Mouse (Mus musculus) small intestine, adult 2 months (tissue): ENCODE results near the gene Vldlr. TPM values are rescaled to one million over a fixed set of nuclear protein-coding genes. Genes with fewer than 3 reads are reported as not detected.

Source experiments
- H3K27ac ChIP-seq: fragments of 200-500 bp; 2 replicates; pipeline ENCODE4 v1.5.1; 2012; ENCODE audit warnings: low read depth, low read length, control low read depth, inconsistent platforms; ENCODE audit not compliant: insufficient read depth
- H3K27me3 ChIP-seq: fragments of 200-500 bp; 2 replicates; pipeline ENCODE4 v1.6.1; 2012; ENCODE audit warnings: mild to moderate bottlenecking, moderate library complexity, low read length, inconsistent platforms; ENCODE audit not compliant: control insufficient read depth, insufficient read depth
- H3K36me3 ChIP-seq: fragments of 200-500 bp; 2 replicates; pipeline ENCODE4 v1.6.1; 2012; ENCODE audit warnings: mild to moderate bottlenecking, low read length, control low read depth, inconsistent platforms; ENCODE audit not compliant: control insufficient read depth, insufficient read depth
- H3K4me1 ChIP-seq: fragments of 200-500 bp; 2 replicates; pipeline ENCODE4 v1.6.1; 2012; ENCODE audit warnings: low read length, inconsistent platforms, mixed read lengths; ENCODE audit not compliant: control insufficient read depth, insufficient read depth, insufficient read length
- H3K4me3 ChIP-seq: fragments of 200-500 bp; 2 replicates; pipeline ENCODE4 v1.5.1; 2012; ENCODE audit warnings: low read depth, mild to moderate bottlenecking, control low read depth, inconsistent platforms, low read length, moderate library complexity
- CTCF ChIP-seq: fragments of 200-500 bp; IDR thresholded peaks from 2 replicates; pipeline ENCODE4 v1.5.1; 2012; ENCODE audit warnings: low read depth, mild to moderate bottlenecking, control low read depth, inconsistent platforms, low read length, moderate library complexity, mixed read lengths; ENCODE audit not compliant: insufficient replicate concordance, insufficient read length; ENCODE audit errors: extremely low read depth
- POLR2A ChIP-seq: fragments of 200-500 bp; IDR thresholded peaks from 2 replicates; pipeline ENCODE4 v1.6.1; 2012; ENCODE audit warnings: low read depth, mild to moderate bottlenecking, control low read depth, inconsistent platforms, low read length, moderate library complexity
- WGBS: fragments of 180-500 bp; shearing (Covaris S2); methylation state at CpG from one replicate; pipeline ENCODE4 v1.1.7; 2018; 5-methylcytosine and 5-hydroxymethylcytosine counted together
- polyA plus RNA-seq: library from polyadenylated mRNA; depleted of rRNA; stranded (reverse); fragments of >200 nt; gene quantifications from 2 replicates; pipeline ENCODE4 v1.2.3, GENCODE M21; 2012

Vldlr gene
- polyA plus RNA-seq, 1 experiment: 3.9 TPM

- no peak overlapping the region for H3K27ac ChIP-seq
- no peak overlapping the region for H3K4me3 ChIP-seq
- WGBS: 88% methylated on average over 1 of the region's 1 CpGs
- H3K27me3 ChIP-seq: no peaks in the 10 kb centered on the region
- H3K36me3 ChIP-seq: no peaks in the 10 kb centered on the region
- no peaks in the 10 kb centered on the region for H3K4me1 ChIP-seq
- TF ChIP-seq CTCF: no peak
- no peak for TF ChIP-seq POLR2A
Observed at GRCm38 (mm10) chr19:27228254-27228653, 12.0 kb downstream of the Vldlr start.

GRCm38 (mm10) chr19:27233386-27233785 lies 17.1 kb downstream of the Vldlr start:
- Histone ChIP-seq H3K36me3 (no peaks in the 10 kb centered on the region), H3K4me3 (no peak overlapping the region), H3K27me3 (no peaks in the 10 kb centered on the region), H3K27ac (no peak overlapping the region), H3K4me1 (no peaks in the 10 kb centered on the region)
- TF ChIP-seq CTCF (no peak), POLR2A (no peak)
- 79% methylated on average over 2 of the region's 2 CpGs for WGBS

GRCm38 (mm10) chr19:27239913-27240312 lies 23.6 kb downstream of the Vldlr start:
- WGBS: 92% methylated on average over 4 of the region's 4 CpGs

GRCm38 (mm10) chr19:27243527-27243926 lies 27.2 kb downstream of the Vldlr start:
- no peaks in the 10 kb centered on the region for H3K27me3 ChIP-seq
- H3K4me3 ChIP-seq: no peak overlapping the region
- WGBS: 79% methylated on average over 4 of the region's 4 CpGs
- H3K4me1 ChIP-seq: no peaks in the 10 kb centered on the region
- TF ChIP-seq POLR2A (no peak), CTCF (no peak)
- H3K27ac ChIP-seq: no peak overlapping the region
- no peaks in the 10 kb centered on the region for H3K36me3 ChIP-seq

More at GRCm38 (mm10) chr19:27239913-27240312, 23.6 kb downstream of the Vldlr start:
- H3K4me3 ChIP-seq: no peak overlapping the region
- H3K36me3 ChIP-seq: no peaks in the 10 kb centered on the region
- no peaks in the 10 kb centered on the region for H3K27me3 ChIP-seq
- no peak for TF ChIP-seq CTCF
- TF ChIP-seq POLR2A: no peak
- H3K4me1 ChIP-seq: no peaks in the 10 kb centered on the region
- H3K27ac ChIP-seq: no peak overlapping the region

- no peaks in the 10 kb centered on the region for H3K36me3 ChIP-seq
- H3K4me3 ChIP-seq: no peak overlapping the region
- WGBS: 83% methylated on average over 5 of the region's 5 CpGs
- no peak overlapping the region for H3K27ac ChIP-seq
- no peak for TF ChIP-seq CTCF
- TF ChIP-seq POLR2A: no peak
- H3K27me3 ChIP-seq: no peaks in the 10 kb centered on the region
- no peaks in the 10 kb centered on the region for H3K4me1 ChIP-seq
Observed at GRCm38 (mm10) chr19:27254756-27255155, 38.5 kb downstream of the Vldlr start.

GRCm38 (mm10) chr19:27255678-27256077 lies 39.4 kb downstream of the Vldlr start:
- H3K4me3 ChIP-seq: no peak overlapping the region
- no peak for TF ChIP-seq CTCF
- TF ChIP-seq POLR2A: no peak
- H3K36me3 ChIP-seq: no peaks in the 10 kb centered on the region
- H3K4me1 ChIP-seq: no peaks in the 10 kb centered on the region
- H3K27ac ChIP-seq: no peak overlapping the region
- 77% methylated on average over 3 of the region's 3 CpGs for WGBS
- H3K27me3 ChIP-seq: no peaks in the 10 kb centered on the region

- TF ChIP-seq POLR2A: no peak
- no peak for TF ChIP-seq CTCF
- Histone ChIP-seq H3K36me3 (no peaks in the 10 kb centered on the region), H3K4me3 (no peak overlapping the region), H3K4me1 (no peaks in the 10 kb centered on the region), H3K27me3 (no peaks in the 10 kb centered on the region), H3K27ac (no peak overlapping the region)
- WGBS: 69% methylated on average over 4 of the region's 4 CpGs
Observed at GRCm38 (mm10) chr19:27260102-27260501, 43.8 kb downstream of the Vldlr start.

- no peak for TF ChIP-seq CTCF
- TF ChIP-seq POLR2A: no peak
- H3K4me1 ChIP-seq: no peaks in the 10 kb centered on the region
- 65% methylated on average over 8 of the region's 8 CpGs for WGBS
Observed at GRCm38 (mm10) chr19:27260621-27261278, 44.5 kb downstream of the Vldlr start.

More at GRCm38 (mm10) chr19:27260621-27261278, 44.5 kb downstream of the Vldlr start:
- Histone ChIP-seq H3K36me3 (no peaks in the 10 kb centered on the region), H3K27me3 (no peaks in the 10 kb centered on the region), H3K4me3 (no peak overlapping the region), H3K27ac (no peak overlapping the region)
